Mouse (Mus musculus) kidney, postnatal 36 days (tissue): ENCODE data around the gene Mink1.
"Not testable (repeated sequence)": the region's sequence is repeated elsewhere in the genome, so short reads cannot be mapped to it uniquely, and the experiment has no call there.

Source experiments
- DNase-seq, 2 experiments: peaks; one replicate each; pipeline ENCODE4 v3.0.0; 2021 to 2022; ENCODE audit warnings: mixed read lengths in 2 of 2

Gene Mink1

DNA sequence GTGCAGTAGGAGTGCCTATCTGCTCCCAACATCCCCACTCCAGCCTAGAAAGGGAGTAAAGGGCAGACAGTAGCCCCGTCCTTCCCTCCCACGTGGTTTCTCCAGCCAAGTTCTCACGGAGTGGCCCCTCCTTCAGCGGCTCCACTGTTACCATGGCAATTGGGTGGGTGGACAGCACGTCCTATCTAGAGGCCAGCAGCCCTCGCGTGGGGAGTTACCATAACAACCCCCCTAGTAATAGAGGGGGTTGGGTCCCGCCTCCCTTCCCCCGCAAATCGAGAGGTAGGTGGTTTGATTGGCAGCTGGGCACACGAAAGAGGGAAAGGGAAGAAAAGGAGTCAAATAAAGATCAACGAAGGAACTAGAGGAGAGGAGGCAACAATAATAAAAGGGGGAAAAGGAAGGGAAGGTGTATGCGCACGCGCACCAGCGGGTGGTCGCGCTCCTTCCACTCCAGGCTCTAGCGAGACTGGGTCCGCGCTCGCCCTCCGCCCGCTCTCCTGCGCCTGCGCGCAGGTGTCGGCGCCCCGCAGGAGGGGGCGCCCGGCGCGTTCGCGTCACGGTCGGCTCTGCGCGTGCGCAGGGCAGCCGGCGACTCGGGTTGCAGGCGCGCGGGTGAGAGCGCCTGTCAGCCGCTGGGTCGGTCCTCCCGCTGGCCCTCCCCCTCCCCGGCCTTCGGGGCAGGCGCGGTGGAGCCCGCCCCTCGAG, at the start of gene Mink1:
Gene Mink1 (plus strand): TSS at position 595 of the 708 bp plus-strand sequence.
- peak; percentile 94 to 96 for DNase-seq

DNA sequence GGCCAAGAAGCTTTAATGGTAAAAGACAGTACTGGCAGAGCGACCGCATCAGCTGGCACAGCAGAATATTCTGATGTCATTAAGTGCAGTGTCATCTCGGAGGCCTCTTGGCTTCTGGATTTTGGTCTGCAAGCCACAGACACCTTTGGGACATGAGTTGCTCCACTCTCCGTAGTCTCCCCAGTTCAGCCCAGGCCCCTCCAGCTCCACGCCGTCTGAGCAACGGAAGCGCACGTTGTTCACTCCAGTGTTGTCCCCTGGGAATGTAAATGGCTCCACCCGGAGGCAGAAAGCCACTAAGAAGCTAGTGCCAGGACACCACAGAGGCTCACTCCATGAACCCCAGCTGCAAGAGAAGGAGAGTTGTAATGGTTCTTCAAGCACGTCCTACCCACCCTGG, 49.2 kb upstream of the Mink1 start:
- DNase-seq = peak in 1 of 2 experiments; percentile 29

DNA sequence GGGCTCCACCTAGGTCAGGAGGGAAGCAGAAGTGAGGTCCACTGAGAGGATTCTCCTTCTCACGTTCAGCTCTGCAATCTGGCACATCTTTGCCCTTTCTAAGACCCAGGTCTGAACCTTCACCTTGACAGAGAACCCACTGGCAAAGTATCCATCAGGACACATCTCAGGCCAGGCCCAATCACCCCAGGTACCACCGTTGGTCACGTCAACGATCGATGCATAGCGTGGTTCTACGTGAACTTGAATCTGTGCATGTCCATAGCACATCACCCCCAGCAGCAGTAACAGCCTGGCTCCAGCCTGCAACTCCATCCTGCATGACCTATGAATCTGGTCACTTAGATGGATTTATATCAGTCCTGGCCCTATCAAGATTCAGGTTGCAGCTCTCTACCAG, 48.4 kb upstream of the Mink1 start, which contains the start of gene Vmo1:
Gene Vmo1 (minus strand): TSS at position 329 of the 400 bp plus-strand sequence.
- DNase-seq = no peak

DNA sequence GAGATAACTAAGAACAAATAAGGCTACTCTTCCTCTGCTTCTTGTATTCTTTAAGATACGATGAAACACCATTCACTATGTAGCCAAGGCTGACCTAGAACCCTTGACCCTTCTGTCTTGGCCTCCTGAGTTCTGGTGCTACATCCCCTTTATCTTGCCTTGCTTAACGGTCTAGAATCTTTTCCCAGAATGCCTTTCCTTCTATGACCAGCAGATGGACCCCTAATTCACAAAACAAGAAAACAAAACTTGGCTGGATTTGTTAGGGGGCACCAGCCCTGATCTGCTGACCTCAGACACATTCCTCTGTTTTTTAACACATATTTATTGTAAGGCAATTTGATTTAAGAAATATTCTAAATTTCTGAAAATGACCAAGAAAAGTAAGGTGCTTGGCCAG, 46.3 kb upstream of the Mink1 start:
- peak; percentile 45 to 47 for DNase-seq

DNA sequence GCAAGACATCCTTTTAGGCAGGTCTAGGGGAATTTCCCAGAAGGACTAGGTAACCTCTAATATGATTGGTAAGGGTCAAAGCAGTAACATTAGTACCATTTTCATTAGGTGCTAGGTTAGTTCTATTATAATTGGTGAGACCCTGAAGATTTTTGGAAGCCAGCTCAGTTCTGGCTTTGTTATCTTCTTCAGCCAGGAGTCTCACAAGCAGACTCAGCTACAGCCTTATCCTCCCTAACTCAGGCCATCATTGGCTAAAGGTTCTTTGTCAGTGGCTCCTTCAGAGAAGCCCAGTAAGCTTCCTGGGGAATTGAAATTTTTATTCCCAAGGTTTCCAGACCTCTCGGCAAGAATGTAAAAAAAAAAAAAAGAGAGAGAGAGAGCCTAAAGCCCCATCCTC, 44.2 kb upstream of the Mink1 start:
- no peak for DNase-seq

DNA sequence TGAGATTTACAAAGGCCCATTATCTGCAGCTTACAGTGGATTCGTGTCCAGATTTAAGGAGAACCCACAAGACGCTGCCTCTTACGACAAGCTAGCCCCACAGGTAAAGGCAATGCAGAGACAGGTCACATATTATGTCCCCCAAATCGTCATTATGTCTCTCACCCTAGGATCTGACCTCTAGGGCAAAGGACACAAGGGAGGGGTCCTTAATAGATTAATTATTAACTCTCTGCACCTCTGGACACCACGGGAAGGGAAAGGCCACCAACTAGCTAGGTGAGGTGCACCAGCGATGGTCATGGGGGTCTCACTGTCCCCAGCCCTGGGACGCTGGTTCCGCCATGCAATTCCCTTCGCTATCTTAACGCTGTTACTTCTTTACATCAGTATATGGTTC, 43.8 kb upstream of the Mink1 start, which contains the start of gene Gltpd2:
Gene Gltpd2 (plus strand): TSS at position 274 of the 400 bp plus-strand sequence.
- DNase-seq = no peak

DNA sequence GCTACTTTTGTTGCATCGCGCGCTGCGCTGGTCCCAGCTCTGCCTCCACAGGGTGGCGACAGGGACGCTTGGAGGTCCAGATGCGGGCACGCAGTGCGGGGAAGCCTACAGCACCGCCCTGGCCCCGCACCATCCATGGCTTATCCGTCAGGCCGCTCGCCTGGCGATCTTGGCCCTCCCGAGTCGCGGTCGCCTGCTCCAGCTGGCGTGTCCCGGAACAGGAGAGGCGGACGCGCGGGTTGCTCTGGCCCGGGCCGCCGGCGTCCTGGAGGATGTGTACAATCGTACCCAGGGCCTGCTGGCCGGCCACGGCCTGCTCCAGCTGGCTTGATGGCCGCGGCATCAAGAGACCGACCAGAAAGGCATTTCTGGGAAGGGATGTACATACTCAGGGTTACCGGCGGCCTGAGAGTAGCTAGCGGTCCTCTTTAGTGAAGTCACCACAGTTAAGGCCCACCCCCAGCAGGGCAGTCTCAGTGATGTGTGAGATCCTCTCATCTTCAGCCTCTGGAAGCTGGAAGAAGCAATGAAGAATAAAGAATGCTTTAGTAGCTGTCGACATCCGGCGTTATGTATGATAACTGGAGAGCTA, 42.4 kb upstream of the Mink1 start:
- DNase-seq = peak in 1 of 2 experiments; percentile 58

DNA sequence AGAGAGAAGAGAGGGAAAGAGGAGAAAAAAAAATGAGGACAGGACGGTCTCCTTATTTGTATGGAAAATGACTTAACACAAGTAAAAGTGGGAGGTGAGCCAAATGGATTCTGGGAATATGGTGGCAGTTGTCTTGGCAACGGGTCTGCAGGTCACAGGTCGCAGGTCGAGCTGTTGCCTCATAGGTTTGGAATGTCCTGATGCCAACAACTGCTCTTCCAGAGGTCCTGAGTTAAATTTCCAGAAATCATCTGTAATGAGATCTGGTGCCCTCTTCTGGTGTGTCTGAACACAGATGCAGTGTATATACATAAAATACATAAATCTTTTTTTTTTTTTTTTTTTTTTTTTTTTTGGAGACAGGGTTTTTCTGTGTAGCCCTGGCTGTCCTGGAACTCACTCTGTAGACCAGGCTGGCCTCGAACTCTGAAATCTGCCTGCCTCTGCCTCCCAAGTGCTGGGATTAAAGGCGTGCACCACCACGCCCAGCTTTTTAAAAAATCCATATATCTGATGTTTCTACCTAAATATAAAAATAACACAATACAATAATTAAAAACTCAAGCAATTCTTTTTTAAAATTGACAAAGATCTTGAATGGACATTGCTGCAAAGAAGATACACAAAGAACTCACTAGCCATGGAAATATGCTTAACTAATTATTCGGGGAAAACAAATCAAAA, 39.2 kb upstream of the Mink1 start:
- peak in 1 of 2 experiments; percentile 11 for DNase-seq

DNA sequence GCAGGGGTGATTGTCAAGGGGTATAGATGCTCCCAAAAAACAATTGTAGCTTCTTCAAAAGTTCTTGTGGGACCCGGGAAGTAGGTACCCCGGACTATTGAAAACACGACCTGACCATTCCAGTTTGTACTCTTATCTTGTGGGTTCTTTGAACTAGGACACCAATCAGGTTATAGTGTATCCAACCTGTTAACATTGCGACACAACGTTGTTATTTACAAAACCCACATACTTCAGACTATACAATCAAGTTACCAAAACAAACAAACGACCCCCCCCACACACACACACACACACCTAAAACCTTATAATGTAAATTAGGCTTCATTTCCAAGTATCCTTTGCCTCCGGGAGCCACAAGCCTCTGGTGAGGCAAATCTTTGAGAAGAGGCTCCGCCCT, 37.9 kb upstream of the Mink1 start:
- DNase-seq = no peak

DNA sequence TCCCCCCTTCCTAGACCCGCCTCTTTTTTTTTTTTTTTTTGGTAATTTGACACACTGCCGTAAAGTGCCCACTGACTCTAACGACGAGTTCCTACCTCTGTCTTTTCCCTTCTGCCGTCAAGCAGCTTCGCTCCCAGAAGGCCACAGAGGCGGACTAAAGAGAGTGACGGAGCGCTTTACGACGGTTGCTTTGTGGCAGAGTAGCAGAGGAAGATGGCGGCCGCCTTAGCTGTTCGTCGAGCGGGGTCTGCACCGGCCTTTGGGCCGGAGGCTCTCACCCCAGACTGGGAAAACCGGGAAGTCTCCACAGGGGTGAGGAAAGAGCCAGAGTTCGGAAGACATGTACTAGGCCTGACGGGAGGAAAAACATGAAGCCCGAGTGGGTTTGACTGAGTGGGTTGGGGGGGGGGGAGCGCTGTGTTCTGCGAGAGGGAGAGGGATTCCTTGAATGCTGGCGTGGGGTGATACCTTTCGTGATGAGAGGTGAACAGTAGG, 37.5 kb upstream of the Mink1 start, which contains the start of gene Psmb6:
Gene Psmb6 (plus strand): TSS at position 184 of the 495 bp plus-strand sequence.
- peak; percentile 93 to 98 for DNase-seq

DNA sequence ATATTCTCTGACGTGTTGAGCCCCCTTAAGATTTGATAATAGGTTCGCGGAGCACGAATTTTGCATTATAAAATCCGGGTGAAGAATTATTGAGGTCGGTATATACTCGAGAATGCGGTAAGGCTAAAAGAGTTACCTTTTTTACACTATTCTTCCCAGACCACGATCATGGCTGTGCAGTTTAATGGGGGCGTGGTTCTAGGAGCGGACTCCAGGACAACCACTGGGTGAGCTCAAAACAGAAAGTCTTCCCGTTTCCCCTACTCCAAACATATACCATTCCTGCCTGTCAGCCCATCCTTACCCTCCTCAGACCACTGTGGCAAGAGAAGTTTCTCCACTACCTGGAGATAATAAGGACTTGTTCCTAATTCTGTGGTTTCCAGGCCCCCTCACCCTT, 37.0 kb upstream of the Mink1 start:
- no peak for DNase-seq

DNA sequence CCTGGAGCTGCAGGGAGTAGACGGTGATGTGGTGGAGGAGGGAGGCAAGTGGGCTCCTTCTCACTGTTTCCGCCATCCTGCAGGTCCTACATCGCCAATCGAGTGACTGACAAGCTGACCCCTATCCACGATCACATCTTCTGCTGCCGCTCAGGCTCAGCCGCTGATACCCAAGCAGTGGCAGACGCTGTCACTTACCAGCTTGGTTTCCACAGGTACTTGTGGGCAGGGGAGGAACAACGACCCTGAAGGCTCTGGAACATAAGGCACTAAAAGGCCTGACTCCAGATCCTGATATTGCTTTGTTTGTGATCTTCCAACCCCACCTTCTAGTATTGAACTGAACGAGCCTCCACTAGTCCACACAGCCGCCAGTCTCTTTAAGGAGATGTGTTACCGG, 36.5 kb upstream of the Mink1 start:
- no peak for DNase-seq

DNA sequence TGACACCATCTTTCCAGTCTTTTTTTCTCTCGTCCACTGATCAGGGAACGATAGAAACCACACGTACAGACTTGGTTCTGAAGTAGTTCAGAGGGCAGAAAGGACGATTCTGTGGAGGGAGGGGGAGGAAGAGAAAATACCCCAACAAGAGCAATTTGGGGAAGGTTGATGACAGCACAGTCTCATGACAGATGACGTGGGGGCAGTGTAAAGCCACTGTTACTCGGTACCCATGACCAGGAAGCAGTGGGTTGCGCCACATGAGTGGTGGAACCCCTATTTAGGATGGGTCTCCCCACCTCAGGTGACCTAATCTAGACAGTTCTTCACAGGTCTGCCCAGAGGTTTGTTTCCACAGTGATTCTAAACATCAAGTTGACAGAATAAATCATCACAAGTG, 34.1 kb upstream of the Mink1 start:
- no peak for DNase-seq

DNA sequence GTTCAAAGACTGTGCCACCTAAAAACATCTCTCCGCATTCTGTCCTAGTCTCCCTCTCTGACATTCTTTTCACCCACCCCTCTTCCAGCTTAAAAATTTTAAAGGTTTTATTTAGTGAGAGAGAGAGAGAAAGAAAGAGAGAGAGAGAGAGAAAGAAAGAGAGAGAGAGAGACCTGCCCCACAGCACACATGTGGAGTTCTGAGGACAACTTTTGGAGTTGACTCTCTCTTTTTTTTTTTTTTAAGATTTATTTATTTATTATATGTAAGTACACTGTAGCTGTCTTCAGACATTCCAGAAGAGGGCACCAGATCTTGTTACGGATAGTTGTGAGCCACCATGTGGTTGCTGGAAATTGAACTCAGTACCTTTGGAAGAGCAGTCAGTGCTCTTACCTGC, 31.6 kb upstream of the Mink1 start:
- not testable (repeated sequence) for DNase-seq

DNA sequence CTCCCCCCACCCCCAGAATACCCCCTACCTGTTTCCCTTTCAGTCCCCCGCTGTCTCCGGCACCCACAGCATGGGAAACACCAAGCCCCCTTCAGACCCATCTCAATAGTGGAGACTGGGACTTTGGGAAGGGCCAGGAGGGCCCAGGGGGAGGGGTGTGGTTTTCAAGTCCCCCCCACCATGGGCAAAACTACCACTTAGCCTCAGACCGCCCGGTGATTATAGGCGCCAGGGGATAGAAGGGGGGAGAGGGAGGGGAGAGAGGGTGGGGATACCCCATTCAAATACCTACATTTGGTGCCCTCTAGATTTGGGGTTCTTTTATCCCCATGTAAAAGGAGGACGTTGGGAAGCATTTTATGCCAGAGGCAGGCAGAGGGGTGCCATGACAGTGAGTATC, 29.8 kb upstream of the Mink1 start, which contains the start of gene Gm40193:
Gene Gm40193 (minus strand): TSS at position 101 of the 400 bp plus-strand sequence.
- no peak for DNase-seq

DNA sequence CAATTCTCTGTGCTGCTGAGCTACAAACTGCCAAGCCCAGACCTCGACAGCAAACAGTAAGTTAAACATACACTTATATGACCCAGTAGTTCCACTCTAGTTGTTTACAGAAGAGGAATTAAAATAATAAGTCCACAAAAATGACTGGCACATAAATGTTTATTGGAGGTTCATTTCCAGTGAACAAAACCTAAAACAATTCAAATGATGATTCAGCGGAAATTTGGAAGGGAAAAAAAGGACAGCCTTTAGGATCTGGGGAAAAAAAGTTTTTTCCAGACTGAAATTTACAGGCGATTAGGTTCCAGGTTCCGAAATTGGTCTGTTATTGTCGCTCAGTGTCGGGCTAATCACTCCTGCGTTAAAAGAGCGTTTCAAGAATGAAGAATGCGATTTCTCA, 23.3 kb upstream of the Mink1 start:
- no peak for DNase-seq

DNA sequence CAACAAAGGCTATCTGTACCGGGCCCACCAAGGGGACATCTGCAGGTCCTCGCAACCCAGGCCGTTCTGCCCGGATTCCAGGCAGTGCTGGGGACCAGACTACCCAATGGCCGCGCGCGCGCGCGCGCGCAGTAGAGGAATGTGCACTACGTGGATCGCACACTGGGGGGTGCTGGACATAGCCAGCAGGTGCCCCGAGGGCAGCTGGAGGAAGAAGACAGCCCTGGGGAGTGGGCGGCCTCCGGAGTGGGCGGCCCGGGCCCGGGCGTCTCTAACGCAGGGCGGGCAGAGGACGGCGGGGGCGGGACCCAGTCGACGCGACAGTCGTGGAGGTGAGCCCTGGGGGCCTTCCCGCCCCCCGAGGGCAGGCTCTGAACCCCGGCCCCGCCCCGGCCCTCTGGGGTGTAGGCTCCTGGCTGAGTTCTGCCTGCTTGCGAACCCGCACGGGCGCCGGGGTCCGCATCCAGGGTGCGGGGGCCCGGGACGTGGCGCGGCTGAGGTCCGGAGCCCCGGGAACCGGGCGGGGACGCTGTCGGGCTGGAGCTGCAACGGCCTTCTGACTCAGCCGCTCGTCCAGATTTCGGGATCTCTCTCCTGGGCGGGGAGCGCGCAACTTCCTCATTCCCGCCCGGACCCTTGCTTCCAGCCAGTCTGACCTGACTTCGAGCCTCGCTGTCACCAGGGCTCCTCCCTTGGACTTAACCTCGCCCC, 22.6 kb upstream of the Mink1 start, which contains the start of gene Pld2:
Gene Pld2 (plus strand): TSS at position 188 of the 711 bp plus-strand sequence.
- peak; percentile 95 for DNase-seq

DNA sequence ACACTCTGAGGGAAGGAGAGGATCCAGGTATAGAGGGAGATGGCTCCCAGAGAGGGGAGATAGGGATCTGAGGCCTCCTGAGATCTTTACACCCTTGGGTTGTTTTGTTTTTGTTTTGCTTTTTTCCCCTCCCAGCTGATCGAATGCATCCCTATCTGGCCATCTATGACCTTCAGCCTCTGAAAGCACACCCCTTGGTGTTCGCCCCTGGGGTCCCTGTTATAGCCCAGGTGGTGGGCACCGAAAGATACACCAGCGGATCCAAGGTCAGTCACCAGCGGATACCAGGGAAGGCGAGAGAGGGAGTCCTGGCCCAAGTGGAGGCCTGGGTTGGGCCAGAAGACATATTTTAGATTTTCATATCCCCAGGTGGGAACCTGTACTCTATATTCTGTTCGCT, 21.8 kb upstream of the Mink1 start:
- DNase-seq = no peak

DNA sequence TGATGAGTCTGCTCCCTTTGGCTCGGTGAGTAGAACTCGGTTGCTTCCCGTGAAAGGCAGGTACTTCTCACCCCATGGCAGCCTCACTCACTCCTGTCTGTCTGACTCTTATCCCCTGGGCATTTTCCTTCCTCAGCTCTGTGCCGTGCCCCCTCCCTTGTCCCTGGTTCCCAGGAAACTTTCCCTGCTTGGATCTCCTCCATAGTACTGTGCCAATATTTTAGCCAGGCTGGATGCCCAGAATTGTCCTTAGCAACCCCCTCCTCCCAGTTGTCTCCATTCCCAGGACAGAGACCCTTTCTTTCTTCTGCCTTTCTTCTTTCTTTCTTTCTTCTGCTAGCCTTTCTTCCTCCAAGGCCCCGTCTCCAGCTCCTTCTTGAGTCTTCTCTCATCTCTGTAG, 21.3 kb upstream of the Mink1 start:
- no peak for DNase-seq

DNA sequence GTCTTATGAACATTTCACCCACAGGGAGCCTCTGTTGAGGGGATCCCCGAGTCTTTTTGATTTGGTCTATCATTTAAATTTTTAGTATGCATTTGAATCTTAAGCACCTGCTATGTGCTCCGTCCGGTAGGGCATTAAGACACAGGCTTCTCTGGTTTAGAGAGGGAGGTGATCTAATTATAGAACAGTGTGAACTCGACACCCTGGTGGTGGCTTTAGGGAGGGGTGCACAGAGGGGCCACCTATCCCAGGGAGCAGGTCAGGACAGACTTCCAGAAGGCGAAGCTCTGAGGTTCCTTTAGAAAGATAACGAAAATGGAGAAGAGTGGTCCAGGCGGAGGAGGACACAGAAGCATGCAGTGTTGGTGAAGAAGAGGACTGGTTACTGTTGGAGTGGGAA, 18.2 kb upstream of the Mink1 start:
- DNase-seq = no peak

DNA sequence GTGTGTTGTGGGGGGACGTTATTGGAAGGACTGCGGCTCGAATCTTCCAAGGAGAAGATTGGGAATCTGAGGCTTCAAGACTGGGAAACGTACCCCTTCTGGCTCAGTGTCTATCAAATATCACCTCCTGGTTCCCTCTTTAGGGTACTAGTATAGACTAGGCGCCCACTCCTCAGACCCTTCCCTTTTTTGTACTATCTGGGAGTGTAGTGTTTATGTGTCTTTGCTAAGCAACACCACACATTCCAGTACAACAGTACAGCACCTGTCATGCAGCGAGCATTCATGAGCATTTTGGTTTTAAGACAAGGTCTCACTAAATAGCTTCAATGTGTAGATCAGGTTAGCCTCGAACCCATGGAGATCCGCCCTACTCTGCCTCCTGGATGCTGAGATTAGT, 11.2 kb upstream of the Mink1 start:
- DNase-seq = no peak

DNA sequence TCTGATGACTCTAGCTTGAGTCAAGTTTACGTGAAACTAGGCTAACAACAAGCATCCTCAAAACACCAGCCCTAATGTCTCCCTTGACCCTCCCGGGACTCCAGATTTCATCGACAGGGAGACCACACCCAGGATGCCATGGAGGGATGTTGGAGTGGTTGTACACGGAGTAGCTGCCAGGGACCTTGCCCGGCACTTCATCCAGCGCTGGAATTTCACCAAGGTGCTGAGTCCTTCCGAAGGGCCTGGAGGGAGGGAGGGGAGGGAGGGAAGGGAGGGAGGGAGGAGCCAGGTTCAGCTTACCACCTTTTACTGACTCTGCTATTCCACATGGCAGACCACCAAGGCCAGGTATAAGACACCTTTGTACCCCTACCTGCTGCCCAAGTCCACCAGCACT, 8.7 kb upstream of the Mink1 start:
- no peak for DNase-seq

DNA sequence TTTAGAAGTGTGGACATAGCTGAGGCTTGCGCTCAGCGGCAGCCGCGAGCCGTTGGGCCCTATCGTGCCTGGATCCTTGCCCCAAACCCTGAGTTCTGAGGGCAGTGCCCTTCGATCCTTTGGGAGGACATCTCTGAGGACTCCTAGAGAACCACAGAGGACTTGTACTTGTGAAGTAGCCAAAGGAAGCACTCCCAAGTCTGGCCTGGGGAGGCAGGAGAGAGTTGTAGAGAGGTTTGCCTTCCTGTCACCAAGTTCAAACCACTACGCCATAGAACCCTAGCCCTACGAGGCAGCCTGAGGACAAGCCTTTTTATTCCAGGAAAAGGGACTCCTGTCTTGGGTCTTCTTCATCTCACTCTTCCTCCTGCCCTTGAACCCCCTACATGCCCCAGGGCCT, 5.1 kb upstream of the Mink1 start:
- DNase-seq = peak in 1 of 2 experiments; percentile 38
